Mouse (Mus musculus): ENCODE measurements around the gene Fank1.
A peak's percentile ranks its signal among the peaks of the same experiment; 100 is the strongest.

Gene Fank1

GRCm38 (mm10) chr7:133891796-133892195 lies 115.1 kb downstream of the Fank1 start:
- DNase-seq (ENCODE audit: low spot score in 2 of 2), result no peak

- DNase-seq (ENCODE audit: low spot score in 2 of 2), result no peak
Measured at GRCm38 (mm10) chr7:133899391-133899790, 122.7 kb downstream of the Fank1 start.

GRCm38 (mm10) chr7:133908966-133909365 lies 132.3 kb downstream of the Fank1 start:
- DNase-seq (ENCODE audit: low spot score in 2 of 2), result no peak

- no peak for DNase-seq (ENCODE audit: low spot score in 2 of 2)
Measured at GRCm38 (mm10) chr7:133909833-133910375, 133.2 kb downstream of the Fank1 start.

GRCm38 (mm10) chr7:133911881-133912280 lies 135.2 kb downstream of the Fank1 start:
- peak in 1 of 2 experiments; percentile 11 for DNase-seq (ENCODE audit: low spot score in 2 of 2)

GRCm38 (mm10) chr7:133916230-133916629 lies 139.6 kb downstream of the Fank1 start:
- no peak for DNase-seq (ENCODE audit: low spot score in 2 of 2)

GRCm38 (mm10) chr7:133919306-133919705 lies 142.6 kb downstream of the Fank1 start:
- no peak for DNase-seq (ENCODE audit: low spot score in 2 of 2)

GRCm38 (mm10) chr7:133919918-133920317 lies 143.3 kb downstream of the Fank1 start:
- peak; percentile 20 to 46 for DNase-seq (ENCODE audit: low spot score in 2 of 2)

- no peak for DNase-seq (ENCODE audit: low spot score in 2 of 2)
Measured at GRCm38 (mm10) chr7:133920724-133921123, 144.1 kb downstream of the Fank1 start.

GRCm38 (mm10) chr7:133921291-133921690 lies 144.6 kb downstream of the Fank1 start:
- DNase-seq (ENCODE audit: low spot score in 2 of 2), result no peak

- no peak for DNase-seq (ENCODE audit: low spot score in 2 of 2)
Measured at GRCm38 (mm10) chr7:133923994-133924393, 147.3 kb downstream of the Fank1 start.

GRCm38 (mm10) chr7:133925771-133926170 lies 149.1 kb downstream of the Fank1 start:
- DNase-seq (ENCODE audit: low spot score in 2 of 2), result no peak

- no peak for DNase-seq (ENCODE audit: low spot score in 2 of 2)
Measured at GRCm38 (mm10) chr7:133928981-133929380, 152.3 kb downstream of the Fank1 start.

Measured in frontal cortex, postnatal 25 days (tissue).